Mouse (Mus musculus) forebrain, postnatal 0 days (tissue): ENCODE data around the gene Dlk2. TPM values are rescaled to one million over a fixed set of nuclear protein-coding genes. Genes with fewer than 3 reads are reported as not detected.

Experiments used
- ATAC-seq: fragments of 200-750 bp; cut with Nextera tagmentation; 2 replicates; pipeline ENCODE4 v1.8.0; 2017; ENCODE audit warnings: mild to moderate bottlenecking, moderate library complexity
- DNase-seq: peaks from one replicate; pipeline ENCODE4 v3.0.0-alpha.2; 2015
- H3K27ac ChIP-seq: fragments of 300-500 bp; sonication (generic); 2 replicates; pipeline ENCODE4 v1.5.1; 2014; ENCODE audit warnings: low read depth, mild to moderate bottlenecking, antibody characterized with exemption, low read length, moderate library complexity, mixed read lengths
- H3K27me3 ChIP-seq: fragments of 300-500 bp; sonication (generic); 2 replicates; pipeline ENCODE4 v1.6.1; 2014; ENCODE audit warnings: mild to moderate bottlenecking, low read length, mixed read lengths; ENCODE audit not compliant: insufficient read depth
- H3K36me3 ChIP-seq: fragments of 300-500 bp; sonication (generic); 2 replicates; pipeline ENCODE4 v1.6.1; 2014; ENCODE audit warnings: mild to moderate bottlenecking, moderate library complexity; ENCODE audit not compliant: insufficient read depth
- H3K4me1 ChIP-seq: fragments of 300-500 bp; sonication (generic); 2 replicates; pipeline ENCODE4 v1.6.1; 2014; ENCODE audit warnings: antibody characterized with exemption; ENCODE audit not compliant: insufficient read depth
- H3K4me2 ChIP-seq: fragments of 300-500 bp; sonication (generic); 2 replicates; pipeline ENCODE4 v1.6.1; 2014; ENCODE audit warnings: low read depth, mild to moderate bottlenecking, moderate library complexity
- H3K4me3 ChIP-seq: fragments of 300-500 bp; sonication (generic); 2 replicates; pipeline ENCODE4 v1.5.1; 2014; ENCODE audit warnings: low read depth, low read length, mixed read lengths
- H3K9ac ChIP-seq: fragments of 300-500 bp; sonication (generic); 2 replicates; pipeline ENCODE4 v1.6.1; 2014; ENCODE audit warnings: mild to moderate bottlenecking
- H3K9me3 ChIP-seq: fragments of 300-500 bp; sonication (generic); 2 replicates; pipeline ENCODE4 v1.6.1; 2016; ENCODE audit warnings: low read length
- CTCF ChIP-seq: sonication (generic); IDR thresholded peaks from 2 replicates; pipeline ENCODE4 v1.5.1; 2016; ENCODE audit warnings: antibody characterized with exemption, control low read depth, low read depth
- WGBS: fragments of 180-500 bp; shearing (Covaris S2); extraction: QIAGEN DNeasy Blood & Tissue Kit; methylation state at CpG from one replicate; pipeline ENCODE4 v1.1.7; 2014; 5-methylcytosine and 5-hydroxymethylcytosine counted together
- polyA plus RNA-seq: library from polyadenylated mRNA; unstranded; fragments of >200 nt; fragmentation: Nextera tagmentation; extraction: Ambion mirVana; gene quantifications from 2 replicates; pipeline ENCODE4 v1.2.1, GENCODE M21; 2015
- total RNA-seq: library from RNA; depleted of rRNA; stranded (reverse); fragments of >200 nt; gene quantifications from 2 replicates; pipeline ENCODE4 v1.2.3, GENCODE M21; 2014

Gene Dlk2
- total and polyA plus RNA-seq, 2 experiments from 2014 or later = 16.3 to 61.3 TPM

GRCm38 (mm10) chr17:46274465-46274864, 22.8 kb upstream of the Dlk2 start:
- no peak overlapping the region for H3K4me2 ChIP-seq
- H3K9ac ChIP-seq = no peak overlapping the region
- no peak overlapping the region for H3K4me3 ChIP-seq
- no peaks in the 10 kb centered on the region for H3K4me1 ChIP-seq
- no peaks in the 10 kb centered on the region for H3K9me3 ChIP-seq
- ATAC-seq (no peak), DNase-seq (no peak)
- H3K36me3 ChIP-seq = peaks cover 12% of the 10 kb centered on the region; the same call in 1 of the 2 replicates
- whole genome bisulfite sequencing = 75% methylated on average over 6 of the region's 6 CpGs
- no peak overlapping the region for H3K27ac ChIP-seq
- no peaks in the 10 kb centered on the region for H3K27me3 ChIP-seq
- TF ChIP-seq CTCF = no peak

GRCm38 (mm10) chr17:46275034-46275433, 22.2 kb upstream of the Dlk2 start:
- no peak overlapping the region for H3K4me2 ChIP-seq
- no peaks in the 10 kb centered on the region for H3K9me3 ChIP-seq
- no peak overlapping the region for H3K4me3 ChIP-seq
- no peaks in the 10 kb centered on the region for H3K4me1 ChIP-seq
- H3K9ac ChIP-seq = no peak overlapping the region
- no peak for TF ChIP-seq CTCF
- DNase-seq = no peak
- H3K27ac ChIP-seq = no peak overlapping the region
- H3K36me3 ChIP-seq = peaks cover 12% of the 10 kb centered on the region; the same call in 1 of the 2 replicates
- no peak for ATAC-seq
- H3K27me3 ChIP-seq = no peaks in the 10 kb centered on the region
- WGBS = 85% methylated on average over 6 of the region's 6 CpGs

GRCm38 (mm10) chr17:46275506-46275905, 21.7 kb upstream of the Dlk2 start:
- no peak for TF ChIP-seq CTCF

GRCm38 (mm10) chr17:46277586-46277985, 19.6 kb upstream of the Dlk2 start:
- no peak overlapping the region for H3K4me3 ChIP-seq
- no peaks in the 10 kb centered on the region for H3K9me3 ChIP-seq
- H3K27ac ChIP-seq = no peak overlapping the region
- no peak overlapping the region for H3K4me2 ChIP-seq
- 85% methylated on average over 4 of the region's 4 CpGs for WGBS
- H3K9ac ChIP-seq = no peak overlapping the region
- DNase-seq = no peak
- peaks cover 4% of the 10 kb centered on the region; the same call in 1 of the 2 replicates for H3K36me3 ChIP-seq
- no peak for TF ChIP-seq CTCF
- peaks cover 6% of the 10 kb centered on the region for H3K4me1 ChIP-seq
- no peaks in the 10 kb centered on the region for H3K27me3 ChIP-seq
- no peak for ATAC-seq

More at GRCm38 (mm10) chr17:46275506-46275905, 21.7 kb upstream of the Dlk2 start:
- Histone ChIP-seq H3K36me3 (peaks cover 12% of the 10 kb centered on the region; the same call in 1 of the 2 replicates), H3K9me3 (no peaks in the 10 kb centered on the region), H3K4me2 (no peak overlapping the region), H3K9ac (no peak overlapping the region), H3K4me1 (no peaks in the 10 kb centered on the region), H3K4me3 (no peak overlapping the region), H3K27me3 (no peaks in the 10 kb centered on the region), H3K27ac (no peak overlapping the region)
- DNase-seq = no peak
- ATAC-seq = no peak
- 93% methylated on average over 10 of the region's 10 CpGs for WGBS

GRCm38 (mm10) chr17:46278011-46278765, 19.0 kb upstream of the Dlk2 start:
- TF ChIP-seq CTCF = no peak
- WGBS = 90% methylated on average over 12 of the region's 12 CpGs
- Histone ChIP-seq H3K9me3 (no peaks in the 10 kb centered on the region), H3K4me2 (no peak overlapping the region), H3K27ac (no peak overlapping the region), H3K4me1 (peaks cover 6% of the 10 kb centered on the region), H3K27me3 (no peaks in the 10 kb centered on the region), H3K36me3 (peaks cover 4% of the 10 kb centered on the region; the same call in 1 of the 2 replicates), H3K4me3 (no peak overlapping the region), H3K9ac (no peak overlapping the region)
- ATAC-seq (no peak), DNase-seq (no peak)

- WGBS = 2% methylated on average over 37 of the region's 37 CpGs
- ATAC-seq = peak; percentile 100
- H3K27me3 ChIP-seq = no peaks in the 10 kb centered on the region
Observed at GRCm38 (mm10) chr17:46282483-46283123, 14.6 kb upstream of the Dlk2 start, which contains the start of gene Tjap1. Gene Tjap1, minus strand, starts transcription at chr17:46283026.

GRCm38 (mm10) chr17:46283140-46283539, 14.1 kb upstream of the Dlk2 start:
- H3K4me1 ChIP-seq = peaks cover 6% of the 10 kb centered on the region
- peak overlapping the region; percentile 61 for H3K4me3 ChIP-seq
- peaks cover 4% of the 10 kb centered on the region; the same call in 1 of the 2 replicates for H3K36me3 ChIP-seq
- H3K27ac ChIP-seq = no peak overlapping the region
- H3K9me3 ChIP-seq = no peaks in the 10 kb centered on the region
- peak overlapping the region; percentile 94 for H3K4me2 ChIP-seq
- 26% methylated on average over 9 of the region's 9 CpGs for WGBS
- TF ChIP-seq CTCF = no peak
- DNase-seq = no peak
- ATAC-seq = peak; percentile 25
- peak overlapping the region; percentile 58; the same call in 1 of the 2 replicates for H3K9ac ChIP-seq
- no peaks in the 10 kb centered on the region for H3K27me3 ChIP-seq

More at GRCm38 (mm10) chr17:46282483-46283123, 14.6 kb upstream of the Dlk2 start, which contains the start of gene Tjap1:
- Histone ChIP-seq H3K4me1 (peaks cover 6% of the 10 kb centered on the region), H3K9me3 (no peaks in the 10 kb centered on the region), H3K4me3 (peak within 1 kb of the TSS; percentile 61), H3K4me2 (peak within 1 kb of the TSS; percentile 94), H3K27ac (peak within 1 kb of the TSS; percentile 59), H3K9ac (peak within 1 kb of the TSS; percentile 58), H3K36me3 (peaks cover 4% of the 10 kb centered on the region; the same call in 1 of the 2 replicates)
- peak; percentile 92 for DNase-seq
- TF ChIP-seq CTCF = no peak
